Mouse (Mus musculus) liver, embryonic 14.5 days (tissue): ENCODE results near the gene 1700003F12Rik.

Source experiments
- CTCF ChIP-seq: IDR thresholded peaks from 2 replicates; pipeline ENCODE4 v1.5.1; 2016; ENCODE audit warnings: antibody characterized with exemption, low read depth, control low read depth
- EP300 ChIP-seq: IDR thresholded peaks from 2 replicates; pipeline ENCODE4 v1.6.1; 2016; ENCODE audit warnings: antibody characterized with exemption, low read depth

- no peak for TF ChIP-seq CTCF
- TF ChIP-seq EP300, result no peak
These were observed 38.4 kb upstream of the 1700003F12Rik start for GRCm38 (mm10) chr2:154508450-154508849.
